Mouse (Mus musculus): ENCODE results near the gene Blvrb. TPM values are rescaled to one million over a fixed set of nuclear protein-coding genes. Genes with fewer than 3 reads are reported as not detected.

The Blvrb gene
- polyA plus RNA-seq, 1 experiment: 15.8 TPM

DNA sequence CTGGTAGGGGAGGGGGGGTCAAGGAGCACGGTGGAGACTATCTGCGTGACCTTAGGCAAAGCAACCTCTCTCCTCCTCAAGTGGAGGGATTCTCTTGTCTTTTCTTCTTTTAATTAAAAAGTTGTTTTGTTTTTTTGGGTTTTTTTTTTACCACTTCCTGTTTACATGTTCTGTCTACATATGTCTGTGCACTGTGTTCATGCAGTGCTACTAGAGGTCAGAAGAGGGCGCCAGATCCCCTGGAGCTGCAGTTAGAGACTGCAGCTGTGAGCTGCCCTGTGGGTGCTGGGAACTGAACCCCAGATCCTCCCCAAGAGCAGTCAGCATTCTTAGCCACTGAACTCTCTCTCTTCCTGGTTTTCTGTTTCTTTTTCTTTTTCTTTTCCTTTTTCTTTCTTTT, 28.7 kb upstream of the Blvrb start:
- no peak overlapping the region for H3K4me3 ChIP-seq (ENCODE audit: insufficient read depth, low read length)
- no peak overlapping the region for H3K27ac ChIP-seq (ENCODE audit: insufficient read depth, low read length)
- TF ChIP-seq CTCF (IDR thresholded peaks at IDR 0.05; ENCODE audit: extremely low read depth, insufficient read depth, low read length): no peak
- no peak for TF ChIP-seq POLR2A (IDR thresholded peaks at IDR 0.05; ENCODE audit: extremely low read depth, insufficient read depth, low read length)
- H3K4me1 ChIP-seq (ENCODE audit: control insufficient read depth, insufficient read depth, low read length): peaks cover 3% of the 10 kb centered on the region

DNA sequence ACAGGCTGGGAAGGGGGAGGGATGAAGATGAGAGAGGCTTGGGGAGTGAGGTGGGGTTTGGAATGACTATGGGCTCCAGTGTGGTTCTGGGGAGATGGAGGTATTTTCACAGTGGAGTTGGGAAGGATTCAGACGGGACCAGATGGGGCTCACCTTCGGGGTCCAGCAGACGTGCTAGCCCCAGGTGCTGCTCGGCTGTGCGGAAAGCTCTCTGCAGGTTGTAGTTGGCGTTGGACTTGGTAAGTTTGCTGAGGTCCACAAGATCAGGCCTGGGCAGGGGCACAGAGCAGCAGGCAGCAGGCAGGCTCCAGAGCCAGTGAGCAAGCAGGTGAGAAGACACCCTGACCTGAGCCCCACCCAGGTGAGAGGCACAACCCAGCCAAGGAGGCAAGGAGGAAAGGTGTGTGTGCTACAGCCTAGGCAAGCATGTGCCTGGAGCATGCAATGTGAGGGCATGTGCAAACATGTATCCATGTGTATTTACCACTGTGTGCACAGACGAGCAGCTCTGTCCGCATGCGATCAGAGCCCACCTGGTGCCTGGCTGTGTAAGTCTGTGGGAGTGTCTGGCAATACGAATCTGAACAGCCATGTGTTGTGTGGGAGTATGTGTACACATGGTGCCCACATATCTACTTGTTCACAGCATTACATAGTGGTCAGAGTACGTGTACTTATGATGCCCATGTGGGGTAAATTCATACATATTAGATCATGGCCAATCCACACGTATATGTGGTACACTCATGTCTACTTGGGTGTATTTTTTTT, 24.0 kb upstream of the Blvrb start:
- Histone ChIP-seq H3K4me1 (ENCODE audit: control insufficient read depth, insufficient read depth, low read length) (peaks cover 3% of the 10 kb centered on the region), H3K27ac (ENCODE audit: insufficient read depth, low read length) (no peak overlapping the region), H3K4me3 (ENCODE audit: insufficient read depth, low read length) (no peak overlapping the region)
- TF ChIP-seq POLR2A (IDR thresholded peaks at IDR 0.05; ENCODE audit: extremely low read depth, insufficient read depth, low read length) (no peak), CTCF (IDR thresholded peaks at IDR 0.05; ENCODE audit: extremely low read depth, insufficient read depth, low read length) (no peak)

DNA sequence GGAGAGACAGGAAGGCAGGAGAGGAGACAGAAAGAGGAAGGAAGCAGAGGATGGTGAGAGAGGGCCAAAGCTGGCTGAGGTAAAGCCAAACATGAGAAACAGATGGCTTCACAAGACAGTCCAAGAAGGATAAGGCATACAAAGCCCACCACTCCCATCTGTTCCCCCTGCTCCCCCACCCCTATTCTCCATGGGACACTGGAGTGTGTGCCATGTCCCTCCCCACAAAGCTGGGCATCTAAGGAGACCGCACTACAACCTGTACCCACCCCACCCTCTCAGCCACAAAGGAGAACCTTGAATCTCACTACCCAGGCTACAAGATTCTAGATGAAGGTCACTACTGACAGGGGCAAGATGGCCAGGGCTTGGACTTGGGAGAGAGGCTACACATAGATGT, 20.4 kb upstream of the Blvrb start:
- TF ChIP-seq CTCF (IDR thresholded peaks at IDR 0.05; ENCODE audit: extremely low read depth, insufficient read depth, low read length) (no peak), POLR2A (IDR thresholded peaks at IDR 0.05; ENCODE audit: extremely low read depth, insufficient read depth, low read length) (no peak)
- H3K4me3 ChIP-seq (ENCODE audit: insufficient read depth, low read length): no peak overlapping the region
- peaks cover 3% of the 10 kb centered on the region for H3K4me1 ChIP-seq (ENCODE audit: control insufficient read depth, insufficient read depth, low read length)
- H3K27ac ChIP-seq (ENCODE audit: insufficient read depth, low read length): no peak overlapping the region

DNA sequence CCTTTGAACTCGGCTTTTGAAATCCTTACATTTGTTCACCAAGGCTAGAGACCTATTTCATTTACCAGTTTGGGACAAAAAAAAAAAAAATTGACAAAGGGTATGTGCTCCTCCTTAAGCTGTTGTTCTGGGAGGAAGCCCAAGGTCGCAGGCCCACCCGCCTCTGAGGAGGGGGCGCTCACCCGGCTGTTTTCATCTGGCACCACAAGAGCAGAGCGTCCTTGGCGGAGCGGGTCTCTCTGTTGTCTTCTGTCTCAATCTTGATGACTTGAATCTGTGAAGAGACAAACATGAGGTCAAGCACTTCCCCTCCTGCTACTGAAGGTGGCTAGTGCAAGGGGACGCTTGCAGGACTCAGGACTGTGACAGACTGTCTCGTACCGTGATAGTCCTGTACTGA, 19.8 kb upstream of the Blvrb start:
- no peak for TF ChIP-seq POLR2A (IDR thresholded peaks at IDR 0.05; ENCODE audit: extremely low read depth, insufficient read depth, low read length)
- TF ChIP-seq CTCF (IDR thresholded peaks at IDR 0.05; ENCODE audit: extremely low read depth, insufficient read depth, low read length): no peak
- H3K27ac ChIP-seq (ENCODE audit: insufficient read depth, low read length): no peak overlapping the region
- H3K4me1 ChIP-seq (ENCODE audit: control insufficient read depth, insufficient read depth, low read length): peaks cover 3% of the 10 kb centered on the region
- no peak overlapping the region for H3K4me3 ChIP-seq (ENCODE audit: insufficient read depth, low read length)

DNA sequence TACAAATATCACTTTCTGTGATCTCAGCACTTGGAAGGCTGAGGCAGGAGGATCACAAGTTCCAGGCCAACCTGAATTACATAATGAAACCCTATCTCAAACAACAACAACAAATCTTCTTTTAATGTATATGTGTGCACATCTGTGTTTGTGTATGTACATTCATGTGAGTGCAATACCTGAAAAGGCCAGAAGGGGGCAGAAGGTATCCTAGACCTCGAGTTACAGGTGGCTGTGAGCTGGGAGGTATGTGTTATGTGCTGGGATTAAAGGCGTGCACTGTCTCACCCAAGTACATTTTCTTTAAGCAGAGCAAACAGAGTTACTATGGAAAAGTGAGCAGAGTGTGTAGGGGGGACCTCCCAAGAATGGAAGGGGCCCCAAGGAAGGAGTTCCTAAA, 18.6 kb upstream of the Blvrb start:
- TF ChIP-seq CTCF (IDR thresholded peaks at IDR 0.05; ENCODE audit: extremely low read depth, insufficient read depth, low read length) (0 out of 2 replicates have a peak, but pooled peaks have one; percentile 7), POLR2A (IDR thresholded peaks at IDR 0.05; ENCODE audit: extremely low read depth, insufficient read depth, low read length) (no peak)
- Histone ChIP-seq H3K4me1 (ENCODE audit: control insufficient read depth, insufficient read depth, low read length) (no peaks in the 10 kb centered on the region), H3K4me3 (ENCODE audit: insufficient read depth, low read length) (no peak overlapping the region), H3K27ac (ENCODE audit: insufficient read depth, low read length) (no peak overlapping the region)

DNA sequence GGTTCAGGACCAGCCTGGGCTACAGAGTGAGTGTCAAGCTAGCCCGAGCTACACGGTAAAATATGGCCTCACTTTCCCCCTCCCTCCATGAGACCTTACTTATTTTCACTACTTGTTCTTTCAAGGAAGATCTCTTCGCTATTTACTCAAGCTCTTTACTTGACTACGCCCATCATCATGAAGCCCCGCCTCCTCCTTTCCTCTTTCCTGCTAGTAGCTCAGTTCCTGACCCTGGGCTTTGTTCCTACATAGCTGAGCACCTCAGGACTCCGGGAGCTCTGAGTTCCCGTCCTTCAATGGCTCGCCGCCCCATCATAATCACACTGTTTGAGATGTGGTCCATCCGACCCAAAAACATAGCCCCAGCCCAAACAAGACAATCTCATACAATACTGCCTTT, 14.4 kb upstream of the Blvrb start:
- TF ChIP-seq POLR2A (IDR thresholded peaks at IDR 0.05; ENCODE audit: extremely low read depth, insufficient read depth, low read length): no peak
- TF ChIP-seq CTCF (IDR thresholded peaks at IDR 0.05; ENCODE audit: extremely low read depth, insufficient read depth, low read length): no peak
- no peak overlapping the region for H3K27ac ChIP-seq (ENCODE audit: insufficient read depth, low read length)

DNA sequence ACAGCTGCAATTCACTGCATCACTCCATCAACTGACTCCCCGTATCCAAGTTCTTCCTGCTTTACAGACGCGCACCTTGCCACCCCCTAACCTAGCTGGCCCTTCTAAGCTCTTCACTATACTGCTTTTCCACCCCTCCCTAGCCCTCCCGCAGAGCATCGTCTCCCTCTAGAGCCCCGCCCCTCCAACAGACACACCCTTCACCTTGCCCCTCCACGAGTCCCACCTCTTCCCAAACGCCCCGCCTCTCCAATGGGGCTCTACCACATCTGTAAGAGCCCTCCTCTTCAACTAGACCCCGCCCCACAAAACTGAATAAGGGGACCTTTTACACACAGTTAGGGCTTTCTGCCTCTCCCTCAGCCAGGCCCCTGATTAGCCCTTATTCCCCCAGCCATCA, 14.0 kb upstream of the Blvrb start:
- no peak overlapping the region for H3K27ac ChIP-seq (ENCODE audit: insufficient read depth, low read length)
- peaks cover 2% of the 10 kb centered on the region; the same call in 1 of the 2 replicates for H3K4me1 ChIP-seq (ENCODE audit: control insufficient read depth, insufficient read depth, low read length)
- H3K4me3 ChIP-seq (ENCODE audit: insufficient read depth, low read length): no peak overlapping the region
- no peak for TF ChIP-seq CTCF (IDR thresholded peaks at IDR 0.05; ENCODE audit: extremely low read depth, insufficient read depth, low read length)
- no peak for TF ChIP-seq POLR2A (IDR thresholded peaks at IDR 0.05; ENCODE audit: extremely low read depth, insufficient read depth, low read length)

More for the DNA sequence above, 14.4 kb upstream of the Blvrb start:
- Histone ChIP-seq H3K4me3 (ENCODE audit: insufficient read depth, low read length) (no peak overlapping the region), H3K4me1 (ENCODE audit: control insufficient read depth, insufficient read depth, low read length) (peaks cover 2% of the 10 kb centered on the region; the same call in 1 of the 2 replicates)

DNA sequence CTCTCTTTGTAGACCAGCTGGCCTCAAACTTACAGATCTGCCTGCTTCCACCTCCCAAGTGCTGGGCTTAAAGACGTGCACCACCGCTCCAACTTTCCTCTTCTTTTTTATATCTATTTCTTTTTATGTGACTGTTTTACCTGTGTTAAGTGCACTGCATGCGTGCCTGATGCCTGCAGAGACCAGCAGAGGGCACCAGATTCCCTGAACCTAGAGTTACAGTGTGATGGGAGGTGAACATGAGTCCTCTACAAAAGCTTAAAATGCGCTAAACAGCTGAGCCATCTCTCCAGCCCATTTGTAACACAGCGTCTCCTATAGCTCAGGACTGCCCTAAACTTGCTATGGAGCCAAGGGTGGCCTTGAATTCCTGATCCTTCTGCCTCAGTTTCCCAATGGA, 10.2 kb upstream of the Blvrb start:
- no peak overlapping the region for H3K4me3 ChIP-seq (ENCODE audit: insufficient read depth, low read length)
- H3K27ac ChIP-seq (ENCODE audit: insufficient read depth, low read length): no peak overlapping the region
- H3K4me1 ChIP-seq (ENCODE audit: control insufficient read depth, insufficient read depth, low read length): peaks cover 2% of the 10 kb centered on the region; the same call in 1 of the 2 replicates
- no peak for TF ChIP-seq POLR2A (IDR thresholded peaks at IDR 0.05; ENCODE audit: extremely low read depth, insufficient read depth, low read length)
- TF ChIP-seq CTCF (IDR thresholded peaks at IDR 0.05; ENCODE audit: extremely low read depth, insufficient read depth, low read length): peak; percentile 43

DNA sequence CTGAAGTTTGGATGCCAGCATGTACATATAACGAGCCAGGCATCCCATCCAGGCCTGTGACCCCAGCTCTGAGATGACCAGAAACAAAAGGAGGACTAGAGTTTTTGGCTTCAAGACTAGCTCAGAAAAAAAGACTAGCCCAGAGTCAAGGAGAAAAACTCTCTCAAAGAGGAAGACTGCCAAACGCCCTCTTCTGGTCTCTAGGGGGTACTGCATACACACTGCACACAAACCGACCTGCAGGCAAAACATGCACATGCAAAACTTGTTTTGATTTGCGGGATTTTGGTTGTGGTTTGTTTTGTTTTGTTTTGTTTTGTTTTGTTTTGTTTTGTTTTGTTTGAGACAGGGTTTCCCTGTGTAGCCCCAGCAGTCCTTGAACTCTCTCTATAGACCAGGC, 7.8 kb upstream of the Blvrb start:
- Histone ChIP-seq H3K4me3 (ENCODE audit: insufficient read depth, low read length) (no peak overlapping the region), H3K27ac (ENCODE audit: insufficient read depth, low read length) (no peak overlapping the region), H3K4me1 (ENCODE audit: control insufficient read depth, insufficient read depth, low read length) (peaks cover under 1% of the 10 kb centered on the region; the same call in 1 of the 2 replicates)
- TF ChIP-seq CTCF (IDR thresholded peaks at IDR 0.05; ENCODE audit: extremely low read depth, insufficient read depth, low read length) (no peak), POLR2A (IDR thresholded peaks at IDR 0.05; ENCODE audit: extremely low read depth, insufficient read depth, low read length) (no peak)

DNA sequence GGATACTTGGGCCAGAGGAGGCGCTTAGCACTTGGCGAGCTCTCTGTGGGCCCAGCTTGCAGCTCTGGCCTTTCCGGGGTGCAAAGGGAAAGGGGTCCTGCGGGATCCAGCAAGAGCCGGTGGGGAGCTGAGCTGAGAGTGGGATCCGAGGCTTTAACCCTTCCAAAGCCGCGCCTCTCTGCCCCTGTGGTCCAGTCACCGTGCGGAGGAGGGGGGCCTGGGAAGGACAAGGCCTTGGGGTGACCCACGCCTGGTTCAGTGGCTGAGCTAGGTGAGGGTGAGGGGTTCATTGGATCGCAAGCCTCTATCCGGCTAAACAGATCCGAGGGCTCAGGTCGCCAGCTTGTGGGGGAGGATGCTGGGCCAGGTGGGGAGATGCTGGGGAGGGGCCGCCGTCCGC, 1.7 kb upstream of the Blvrb start:
- H3K4me3 ChIP-seq (ENCODE audit: insufficient read depth, low read length): peak overlapping the region; percentile 86
- peak overlapping the region; percentile 74 for H3K27ac ChIP-seq (ENCODE audit: insufficient read depth, low read length)

More for the DNA sequence above, 1.7 kb upstream of the Blvrb start:
- peaks cover 1% of the 10 kb centered on the region; the same call in 1 of the 2 replicates for H3K4me1 ChIP-seq (ENCODE audit: control insufficient read depth, insufficient read depth, low read length)
- no peak for TF ChIP-seq POLR2A (IDR thresholded peaks at IDR 0.05; ENCODE audit: extremely low read depth, insufficient read depth, low read length)
- no peak for TF ChIP-seq CTCF (IDR thresholded peaks at IDR 0.05; ENCODE audit: extremely low read depth, insufficient read depth, low read length)
